Mouse (Mus musculus): Measurements from ENCODE around the gene Sost.
"Not testable (repeated sequence)": the region's sequence is repeated elsewhere in the genome, so short reads cannot be mapped to it uniquely, and the experiment has no call there.

The Sost gene

DNA sequence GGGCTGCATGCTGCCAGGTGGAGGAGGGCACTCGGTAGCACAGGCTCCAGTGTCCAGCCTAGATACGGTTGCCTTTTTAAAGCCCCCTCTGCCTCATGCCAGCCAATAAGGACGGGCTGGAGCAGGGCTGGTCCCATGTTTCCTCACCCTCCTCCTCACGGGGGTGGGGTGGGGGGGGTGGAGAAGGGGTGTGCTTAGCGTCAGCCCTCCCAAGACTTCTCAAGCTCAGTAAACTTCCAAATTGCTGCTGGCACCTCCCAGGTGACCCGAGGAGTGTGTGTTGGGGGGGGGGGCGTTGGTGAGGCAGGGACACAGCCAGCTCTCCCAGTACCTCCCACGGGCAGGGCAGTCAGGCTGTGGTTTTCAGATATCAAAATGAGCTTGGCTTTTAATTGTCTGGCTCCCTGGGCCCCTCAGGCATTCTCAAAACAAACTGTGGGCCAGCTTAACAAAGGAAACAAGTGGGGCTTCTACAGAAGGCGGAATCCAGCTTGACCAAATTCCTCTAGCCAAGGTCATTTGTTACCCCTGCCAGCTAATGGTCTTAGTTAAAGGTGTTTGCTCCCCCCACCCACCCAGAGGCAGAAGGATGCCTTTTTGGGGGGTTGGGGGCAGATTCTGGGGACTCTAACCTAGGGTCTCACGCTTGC lies at the start of gene Sost:
TSS of gene Sost (minus strand) at position 51 of the 650 bp plus-strand sequence.
- no peak for DNase-seq (ENCODE audit: low read depth, low spot score)

- DNase-seq (ENCODE audit: low read depth, low spot score) = no peak
These were observed 49.3 kb upstream of the Sost start for GRCm38 (mm10) chr11:102016136-102016535.

GRCm38 (mm10) chr11:102015472-102015871 lies 48.7 kb upstream of the Sost start:
- no peak for DNase-seq (ENCODE audit: low read depth, low spot score)

GRCm38 (mm10) chr11:102013201-102013600 lies 46.4 kb upstream of the Sost start:
- no peak for DNase-seq (ENCODE audit: low read depth, low spot score)

GRCm38 (mm10) chr11:102011510-102011909 lies 44.7 kb upstream of the Sost start:
- DNase-seq (ENCODE audit: low read depth, low spot score) = no peak

DNA sequence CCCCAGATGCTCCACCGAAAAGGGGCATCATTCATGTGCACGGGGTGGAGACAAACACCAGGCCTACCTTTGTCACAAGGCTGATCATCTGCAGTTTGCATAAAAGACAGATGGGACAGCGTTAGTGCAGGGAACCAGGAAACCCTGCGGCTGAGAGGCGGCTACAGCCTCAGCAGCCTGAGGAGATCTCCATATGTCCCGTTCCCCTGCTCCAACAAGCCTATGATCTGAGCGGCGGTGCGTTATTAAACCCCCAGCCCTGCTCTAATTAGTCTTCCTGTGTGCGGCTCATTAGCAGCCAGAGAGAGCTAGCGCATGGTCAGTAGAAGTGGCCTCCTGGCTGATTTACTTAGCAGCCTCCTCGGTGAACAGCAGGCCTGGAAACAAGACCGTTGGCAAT lies 43.3 kb upstream of the Sost start:
- DNase-seq (ENCODE audit: low read depth, low spot score) = no peak

GRCm38 (mm10) chr11:102008954-102009637 lies 42.3 kb upstream of the Sost start:
- DNase-seq (ENCODE audit: low read depth, low spot score) = no peak

- no peak for DNase-seq (ENCODE audit: low read depth, low spot score)
These were observed 41.6 kb upstream of the Sost start for GRCm38 (mm10) chr11:102008372-102008771.

GRCm38 (mm10) chr11:102006688-102007087 lies 39.9 kb upstream of the Sost start:
- DNase-seq (ENCODE audit: low read depth, low spot score) = no peak

- no peak for DNase-seq (ENCODE audit: low read depth, low spot score)
These were observed 39.5 kb upstream of the Sost start for GRCm38 (mm10) chr11:102006271-102006670.

- no peak for DNase-seq (ENCODE audit: low read depth, low spot score)
These were observed 37.4 kb upstream of the Sost start for GRCm38 (mm10) chr11:102004251-102004650.

GRCm38 (mm10) chr11:101999466-101999865 lies 32.7 kb upstream of the Sost start:
- DNase-seq (ENCODE audit: low read depth, low spot score) = no peak

DNA sequence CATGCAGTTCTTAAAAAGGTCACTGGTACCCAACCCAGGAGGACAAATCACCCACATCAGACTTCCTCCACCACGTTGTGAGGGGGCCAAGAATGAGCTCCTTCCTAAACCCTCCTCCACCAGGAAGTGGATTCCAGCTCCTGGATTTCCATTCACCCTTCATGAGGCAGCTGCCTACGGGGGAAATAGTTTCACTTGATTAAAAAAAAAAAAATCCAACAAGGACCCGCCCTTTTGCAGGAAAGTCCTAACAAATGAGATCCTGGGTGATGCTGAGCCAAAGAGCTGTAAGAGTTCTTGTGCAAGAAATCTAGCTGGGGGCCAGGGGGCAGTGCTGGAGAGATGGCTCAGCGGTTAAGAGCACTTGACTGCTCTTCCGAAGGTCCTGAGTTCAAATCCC lies 31.4 kb upstream of the Sost start:
- no peak for DNase-seq (ENCODE audit: low read depth, low spot score)

- DNase-seq (ENCODE audit: low read depth, low spot score) = no peak
These were observed 29.1 kb upstream of the Sost start for GRCm38 (mm10) chr11:101995938-101996337.

DNA sequence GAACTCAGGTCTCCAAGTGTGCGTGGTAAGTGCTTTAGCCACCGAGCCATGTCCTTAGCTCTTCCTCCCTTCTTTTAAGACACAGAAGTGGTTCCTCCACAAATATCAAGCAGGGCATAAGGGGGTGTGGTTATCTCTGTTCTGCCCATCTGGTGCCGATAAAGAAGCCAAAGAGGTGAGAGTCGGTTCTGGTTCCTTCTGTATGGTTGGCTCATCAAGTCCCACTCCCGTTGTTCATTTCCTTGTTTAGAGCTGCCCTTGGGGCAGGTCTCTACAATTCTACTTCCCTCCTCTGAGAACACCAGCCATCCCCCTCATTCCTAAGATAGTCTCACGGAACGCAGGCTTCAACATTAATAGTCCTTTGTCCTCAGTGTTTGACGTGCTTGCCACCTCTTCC lies 27.3 kb upstream of the Sost start:
- DNase-seq (ENCODE audit: low read depth, low spot score) = no peak

GRCm38 (mm10) chr11:101992411-101992810 lies 25.6 kb upstream of the Sost start:
- DNase-seq (ENCODE audit: low read depth, low spot score) = no peak

DNA sequence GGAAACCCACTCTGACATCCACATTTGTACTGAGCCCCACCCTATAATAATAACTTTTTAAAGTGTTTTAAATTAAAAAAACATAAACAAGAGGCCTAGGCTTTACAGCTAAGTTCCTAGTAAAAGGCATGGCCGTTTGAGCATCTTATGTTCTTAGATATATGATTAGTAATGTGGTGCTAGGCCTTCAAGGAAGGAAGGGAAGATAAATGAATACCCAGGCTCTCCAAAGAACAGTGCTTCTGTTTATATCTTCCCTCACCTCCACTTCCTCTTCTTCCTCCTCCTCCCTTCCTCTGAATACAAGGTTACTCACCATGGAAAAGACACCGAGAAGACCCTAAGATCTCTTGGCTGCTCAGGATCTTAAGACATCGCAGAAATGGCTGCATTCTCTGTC lies 25.0 kb upstream of the Sost start:
- DNase-seq (ENCODE audit: low read depth, low spot score) = no peak

- no peak for DNase-seq (ENCODE audit: low read depth, low spot score)
These were observed 23.4 kb upstream of the Sost start for GRCm38 (mm10) chr11:101990244-101990643.

GRCm38 (mm10) chr11:101986913-101987312 lies 20.1 kb upstream of the Sost start, which contains the start of gene Dusp3:
TSS of gene Dusp3 (minus strand) at chr11:101987013.
- no peak for DNase-seq (ENCODE audit: low read depth, low spot score)

DNA sequence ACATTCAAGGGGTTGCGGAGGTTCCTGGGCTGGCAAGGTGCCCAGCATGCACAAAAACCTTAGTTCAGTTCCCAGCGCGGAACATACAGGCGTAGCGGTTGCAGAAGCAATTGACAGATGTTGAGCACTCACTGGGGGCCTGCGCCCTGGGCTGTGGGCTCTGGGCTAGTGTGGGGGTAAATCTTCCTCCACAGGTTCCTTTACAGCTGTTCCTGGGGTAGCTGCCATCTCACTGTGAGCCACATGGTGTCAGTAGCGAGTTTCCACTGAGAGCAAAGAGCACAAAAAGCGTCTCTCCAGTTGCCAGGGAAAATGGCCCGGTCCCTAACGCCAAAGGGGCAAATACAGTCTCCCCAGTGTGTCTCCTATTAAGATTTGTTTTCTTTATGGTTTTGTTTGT lies 19.2 kb upstream of the Sost start:
- DNase-seq (ENCODE audit: low read depth, low spot score) = peak; percentile 74

- not testable (repeated sequence) for DNase-seq (ENCODE audit: low read depth, low spot score)
These were observed 18.6 kb upstream of the Sost start for GRCm38 (mm10) chr11:101985450-101985849.

DNA sequence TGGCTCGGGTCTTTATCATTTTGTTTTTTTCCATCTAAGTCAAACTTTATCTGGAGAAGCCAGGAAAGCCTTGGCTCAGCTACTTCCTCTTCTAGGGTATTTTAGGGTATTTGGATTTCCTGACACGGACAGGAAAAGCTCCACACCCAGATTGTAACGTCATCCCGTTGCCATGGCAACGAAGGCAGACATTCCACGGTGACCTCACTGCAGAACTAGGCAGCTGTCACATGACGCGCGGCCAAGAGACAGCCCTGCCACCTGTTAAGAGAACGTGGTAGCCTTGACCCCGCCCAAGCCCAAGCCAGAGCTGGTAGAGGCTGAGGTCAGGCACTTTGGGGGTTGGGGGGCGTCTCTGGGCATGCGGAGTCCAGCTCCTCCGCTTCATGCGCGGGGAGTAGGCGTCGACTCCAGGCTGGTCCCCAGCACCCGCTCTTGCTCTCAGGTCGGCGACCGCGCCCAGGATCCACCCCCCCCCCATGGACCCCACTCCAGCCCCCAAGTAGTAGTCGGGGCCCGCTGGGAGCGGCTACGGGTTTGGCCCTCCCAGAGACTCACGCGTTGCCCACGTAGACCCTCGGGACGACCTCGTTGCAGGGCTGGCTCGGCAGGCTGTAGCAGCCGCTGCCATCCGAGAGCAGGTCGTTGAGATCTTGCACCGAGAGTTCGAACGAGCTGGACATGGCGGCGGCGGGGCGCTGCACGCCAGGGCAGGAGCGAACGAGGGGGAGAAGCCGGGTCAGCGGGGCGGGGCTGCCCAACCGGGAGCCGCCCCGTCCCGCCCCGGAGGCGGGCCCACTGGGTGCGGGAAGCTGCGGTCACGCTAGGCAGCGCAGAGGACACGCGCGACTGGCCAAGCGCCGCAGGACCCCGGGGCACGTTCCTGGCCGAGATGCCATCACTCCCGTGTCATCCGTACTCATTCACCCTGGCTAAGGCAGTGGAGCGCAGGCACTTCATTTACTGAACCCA lies 17.5 kb upstream of the Sost start, which contains the start of gene Cfap97d1:
TSS of gene Cfap97d1 (plus strand) at position 226 of the 972 bp plus-strand sequence.
- DNase-seq (ENCODE audit: low read depth, low spot score) = peak; percentile 78
